Mouse (Mus musculus): ENCODE results near the gene Flnc. TPM values are rescaled to one million over a fixed set of nuclear protein-coding genes. Genes with fewer than 3 reads are reported as not detected.

Gene Flnc
- total RNA-seq, 1 experiment from 2014 or later = not detected

DNA sequence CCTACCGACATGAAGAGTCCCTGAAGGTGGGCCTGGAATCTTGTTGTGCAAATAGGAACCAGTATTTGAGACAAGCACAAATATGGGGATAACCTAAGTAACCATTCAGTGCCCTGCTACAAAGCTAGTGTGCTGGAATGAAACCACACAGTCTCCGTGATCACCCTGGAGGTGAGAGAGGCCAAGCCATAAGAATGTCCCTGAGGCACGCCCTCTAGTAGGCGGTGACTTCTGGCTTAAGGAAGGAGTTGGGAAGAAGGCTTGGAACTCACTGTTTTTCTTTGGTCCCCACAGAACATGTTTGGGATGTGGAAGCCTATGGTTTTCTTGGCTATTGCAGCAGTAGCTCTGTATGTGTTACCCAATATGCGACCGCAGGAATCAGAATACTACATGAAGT lies 6.7 kb upstream of the Flnc start:
- no peak for ATAC-seq (replicated peaks in 1 of 2; ENCODE audit: insufficient read depth in 1 of 2, low FRiP score in 2 of 2, low TSS enrichment in 1 of 2, low read depth in 1 of 2, poor library complexity in 2 of 2, severe bottlenecking in 2 of 2)

DNA sequence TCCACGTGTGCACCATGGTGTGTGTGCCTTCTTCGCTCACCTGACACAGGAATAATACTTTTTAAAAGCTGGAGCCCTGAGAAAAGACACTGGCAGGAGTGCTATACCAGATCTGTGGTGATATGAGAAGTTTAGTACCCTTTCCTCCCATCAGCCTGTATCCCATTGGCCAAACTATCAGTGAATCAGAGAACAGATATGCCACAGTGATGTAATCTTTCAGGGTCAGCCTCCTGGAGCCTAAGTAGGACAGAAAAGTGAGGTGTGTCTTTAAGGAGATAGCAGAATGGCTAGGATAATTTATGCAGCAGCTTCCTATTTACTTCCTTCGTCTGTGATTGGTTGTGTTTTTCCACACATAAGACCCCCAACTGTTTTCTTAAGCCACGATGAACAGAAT lies 4.9 kb upstream of the Flnc start:
- ATAC-seq (replicated peaks in 1 of 2; ENCODE audit: insufficient read depth in 1 of 2, low FRiP score in 2 of 2, low TSS enrichment in 1 of 2, low read depth in 1 of 2, poor library complexity in 2 of 2, severe bottlenecking in 2 of 2) = no peak

DNA sequence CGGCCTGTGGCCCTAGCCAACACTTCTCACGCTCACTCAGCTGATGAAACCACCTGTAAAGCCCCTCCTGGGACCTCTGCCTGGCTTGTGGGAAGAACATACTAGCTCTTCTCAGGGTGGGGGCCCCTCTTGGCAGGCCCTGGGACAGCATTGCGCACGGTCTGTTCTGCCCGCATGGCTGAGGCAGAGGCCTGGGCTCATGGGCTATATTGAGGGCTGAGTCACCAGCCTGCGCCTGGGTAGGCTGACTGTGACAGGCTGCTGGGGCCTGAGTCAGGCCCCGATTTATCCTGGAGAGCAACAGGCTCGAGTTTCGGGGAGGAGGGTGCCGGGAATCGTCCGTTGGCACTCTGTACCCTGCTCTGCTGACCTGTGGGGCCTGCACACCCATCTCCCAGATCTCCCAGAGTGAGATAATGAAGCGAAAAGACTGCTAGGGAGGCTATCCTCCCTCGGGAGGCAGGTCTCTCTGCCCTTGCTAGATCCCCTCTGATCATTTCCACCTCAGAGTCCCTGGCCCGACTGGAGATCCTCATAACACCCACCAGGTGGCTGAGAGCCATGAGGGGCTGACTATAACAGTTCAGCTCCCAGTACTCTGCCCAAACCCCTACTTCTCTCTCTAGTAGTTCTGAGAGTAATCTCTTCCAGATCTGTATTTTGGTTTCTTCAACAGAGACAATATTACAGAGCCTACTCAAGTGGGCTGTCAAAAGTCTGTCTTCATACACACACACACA lies 2.2 kb upstream of the Flnc start:
- no peak for ATAC-seq (replicated peaks in 1 of 2; ENCODE audit: insufficient read depth in 1 of 2, low FRiP score in 2 of 2, low TSS enrichment in 1 of 2, low read depth in 1 of 2, poor library complexity in 2 of 2, severe bottlenecking in 2 of 2)

- ATAC-seq (replicated peaks in 1 of 2; ENCODE audit: insufficient read depth in 1 of 2, low FRiP score in 2 of 2, low TSS enrichment in 1 of 2, low read depth in 1 of 2, poor library complexity in 2 of 2, severe bottlenecking in 2 of 2) = no peak
These were observed 1.6 kb upstream of the Flnc start for GRCm38 (mm10) chr6:29431473-29431872.

GRCm38 (mm10) chr6:29432156-29432555 lies 900 bp upstream of the Flnc start:
- no peak for ATAC-seq (replicated peaks in 1 of 2; ENCODE audit: insufficient read depth in 1 of 2, low FRiP score in 2 of 2, low TSS enrichment in 1 of 2, low read depth in 1 of 2, poor library complexity in 2 of 2, severe bottlenecking in 2 of 2)

DNA sequence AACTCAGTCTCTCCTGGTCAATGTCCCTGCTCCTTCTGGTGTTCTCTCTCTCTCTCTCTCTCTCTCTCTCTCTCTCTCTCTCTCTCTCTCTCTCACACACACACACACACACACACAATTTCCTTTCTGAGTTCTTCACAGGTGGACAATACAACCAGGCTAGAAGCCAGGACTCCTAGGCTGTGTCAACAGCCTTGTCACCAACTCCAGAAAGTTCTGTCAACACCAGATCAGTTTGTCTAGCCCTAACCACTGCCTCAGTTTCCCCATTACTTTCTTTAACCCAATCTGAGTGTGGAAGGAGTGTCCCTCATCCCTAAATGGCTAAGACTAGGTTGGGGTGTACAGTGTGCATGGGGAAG lies 399 bp upstream of the Flnc start:
- ATAC-seq (replicated peaks in 1 of 2; ENCODE audit: insufficient read depth in 1 of 2, low FRiP score in 2 of 2, low TSS enrichment in 1 of 2, low read depth in 1 of 2, poor library complexity in 2 of 2, severe bottlenecking in 2 of 2) = no peak

GRCm38 (mm10) chr6:29433804-29434795 lies 1.0 kb downstream of the Flnc start:
- ATAC-seq (replicated peaks in 1 of 2; ENCODE audit: insufficient read depth in 1 of 2, low FRiP score in 2 of 2, low TSS enrichment in 1 of 2, low read depth in 1 of 2, poor library complexity in 2 of 2, severe bottlenecking in 2 of 2) = 0 out of 4 replicates have a peak, but pooled peaks of 1 of the 2 experiments have one; percentile 8

GRCm38 (mm10) chr6:29434911-29435691 lies 2.0 kb downstream of the Flnc start:
- ATAC-seq (replicated peaks in 1 of 2; ENCODE audit: insufficient read depth in 1 of 2, low FRiP score in 2 of 2, low TSS enrichment in 1 of 2, low read depth in 1 of 2, poor library complexity in 2 of 2, severe bottlenecking in 2 of 2) = 0 out of 4 replicates have a peak, but pooled peaks of 1 of the 2 experiments have one; percentile 8

GRCm38 (mm10) chr6:29435940-29436451 lies 2.9 kb downstream of the Flnc start:
- ATAC-seq (replicated peaks in 1 of 2; ENCODE audit: insufficient read depth in 1 of 2, low FRiP score in 2 of 2, low TSS enrichment in 1 of 2, low read depth in 1 of 2, poor library complexity in 2 of 2, severe bottlenecking in 2 of 2) = no peak

GRCm38 (mm10) chr6:29436461-29436934 lies 3.4 kb downstream of the Flnc start:
- ATAC-seq (replicated peaks in 1 of 2; ENCODE audit: insufficient read depth in 1 of 2, low FRiP score in 2 of 2, low TSS enrichment in 1 of 2, low read depth in 1 of 2, poor library complexity in 2 of 2, severe bottlenecking in 2 of 2) = 0 out of 4 replicates have a peak, but pooled peaks of 1 of the 2 experiments have one; percentile 14

DNA sequence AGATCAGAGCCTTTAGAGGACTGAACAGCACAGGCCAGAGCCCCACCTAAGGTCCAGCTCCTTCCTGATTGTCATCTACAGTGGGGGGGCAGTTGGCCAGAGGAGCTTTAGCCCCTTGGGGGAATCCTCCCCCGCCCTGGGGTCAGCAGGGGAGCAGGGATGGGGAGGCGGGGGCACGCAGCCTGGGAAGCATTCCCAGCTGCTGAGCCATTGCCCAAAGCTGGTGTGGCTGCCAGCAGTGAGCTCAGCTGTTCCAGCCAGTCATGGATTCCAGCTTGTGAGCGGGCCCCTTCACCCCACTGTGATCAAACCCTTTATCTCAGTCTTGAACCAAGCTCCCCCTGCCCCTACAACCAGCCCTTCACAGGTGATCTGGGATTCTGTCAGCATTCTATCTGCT lies 6.2 kb downstream of the Flnc start:
- ATAC-seq (replicated peaks in 1 of 2; ENCODE audit: insufficient read depth in 1 of 2, low FRiP score in 2 of 2, low TSS enrichment in 1 of 2, low read depth in 1 of 2, poor library complexity in 2 of 2, severe bottlenecking in 2 of 2) = no peak

GRCm38 (mm10) chr6:29439789-29440188 lies 6.7 kb downstream of the Flnc start:
- ATAC-seq (replicated peaks in 1 of 2; ENCODE audit: insufficient read depth in 1 of 2, low FRiP score in 2 of 2, low TSS enrichment in 1 of 2, low read depth in 1 of 2, poor library complexity in 2 of 2, severe bottlenecking in 2 of 2) = no peak; a peak in 1 of 4 replicates

DNA sequence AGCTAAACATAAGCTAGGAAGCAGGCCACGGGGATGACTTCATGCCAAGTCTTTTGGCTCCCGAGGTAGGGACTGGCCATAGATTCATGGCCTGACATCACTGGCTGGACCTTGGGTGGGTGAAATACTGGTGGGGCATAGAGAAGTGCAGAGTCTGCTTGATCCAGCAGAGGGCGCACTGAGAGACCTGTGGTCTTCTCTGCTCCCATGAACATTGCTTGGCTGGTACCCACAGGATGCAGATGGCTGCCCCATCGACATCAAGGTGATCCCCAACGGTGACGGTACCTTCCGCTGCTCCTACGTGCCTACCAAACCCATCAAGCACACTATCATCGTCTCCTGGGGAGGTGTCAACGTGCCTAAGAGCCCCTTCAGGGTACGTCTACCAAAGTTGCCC lies 11.7 kb downstream of the Flnc start:
- peak; percentile 50 to 58 for ATAC-seq (replicated peaks in 1 of 2; ENCODE audit: insufficient read depth in 1 of 2, low FRiP score in 2 of 2, low TSS enrichment in 1 of 2, low read depth in 1 of 2, poor library complexity in 2 of 2, severe bottlenecking in 2 of 2)

- no peak for ATAC-seq (replicated peaks in 1 of 2; ENCODE audit: insufficient read depth in 1 of 2, low FRiP score in 2 of 2, low TSS enrichment in 1 of 2, low read depth in 1 of 2, poor library complexity in 2 of 2, severe bottlenecking in 2 of 2)
These were observed 12.3 kb downstream of the Flnc start for GRCm38 (mm10) chr6:29445354-29445753.

DNA sequence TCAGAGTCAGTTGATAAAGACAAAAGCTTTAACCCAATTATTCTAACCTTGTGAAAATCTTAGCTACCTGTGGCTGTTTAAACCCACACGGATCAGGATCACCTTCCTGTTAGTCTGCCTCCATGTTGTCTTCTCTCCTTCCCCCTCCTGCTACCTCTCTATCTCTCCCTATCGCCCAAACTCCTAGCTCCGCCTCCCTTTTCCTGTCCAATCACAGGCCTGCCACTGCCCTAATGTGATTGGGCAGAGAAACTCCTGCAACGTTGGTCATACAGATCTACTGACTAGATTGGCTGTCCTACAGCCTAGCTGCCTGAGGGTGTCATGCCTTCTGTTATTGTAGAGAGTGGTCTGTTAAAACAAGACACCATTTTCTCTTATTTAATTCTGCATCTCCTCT lies 16.8 kb downstream of the Flnc start:
- ATAC-seq (replicated peaks in 1 of 2; ENCODE audit: insufficient read depth in 1 of 2, low FRiP score in 2 of 2, low TSS enrichment in 1 of 2, low read depth in 1 of 2, poor library complexity in 2 of 2, severe bottlenecking in 2 of 2) = no peak

DNA sequence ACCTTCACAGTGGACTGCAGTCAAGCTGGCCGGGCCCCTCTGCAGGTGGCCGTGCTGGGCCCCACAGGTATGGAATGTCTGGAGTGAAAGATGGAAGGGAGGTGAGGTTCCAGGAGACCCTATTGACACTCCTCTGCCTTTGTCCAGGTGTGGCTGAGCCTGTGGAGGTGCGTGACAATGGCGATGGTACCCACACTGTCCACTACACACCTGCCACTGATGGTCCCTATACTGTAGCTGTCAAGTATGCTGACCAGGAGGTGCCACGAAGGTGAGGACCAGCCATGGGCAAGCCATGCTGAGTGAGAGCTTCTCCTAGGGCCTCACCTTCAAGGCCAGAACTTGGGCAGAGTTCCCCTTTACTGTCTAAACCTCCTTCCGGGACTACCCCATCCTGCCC lies 17.6 kb downstream of the Flnc start:
- no peak for ATAC-seq (replicated peaks in 1 of 2; ENCODE audit: insufficient read depth in 1 of 2, low FRiP score in 2 of 2, low TSS enrichment in 1 of 2, low read depth in 1 of 2, poor library complexity in 2 of 2, severe bottlenecking in 2 of 2)

DNA sequence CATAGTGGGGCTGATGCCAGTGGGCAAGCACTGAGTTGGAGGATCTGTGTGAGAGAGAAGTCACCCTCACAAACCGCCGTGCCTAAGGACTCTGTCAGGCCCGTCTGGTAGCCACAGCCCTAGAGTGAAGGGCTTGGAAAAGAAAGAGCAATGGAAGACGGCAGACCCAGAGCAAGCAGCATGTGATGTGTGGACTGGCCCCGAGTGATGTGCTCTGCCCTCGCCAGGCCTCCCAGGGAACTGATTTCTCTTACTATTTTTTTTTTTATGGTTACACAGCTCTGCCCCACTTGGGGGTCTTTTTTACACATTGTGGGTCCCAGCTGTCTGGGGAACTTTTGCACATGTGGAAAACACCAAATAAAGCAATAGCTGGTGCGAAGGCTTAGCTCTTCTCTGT lies 28.4 kb downstream of the Flnc start:
- no peak for ATAC-seq (replicated peaks in 1 of 2; ENCODE audit: insufficient read depth in 1 of 2, low FRiP score in 2 of 2, low TSS enrichment in 1 of 2, low read depth in 1 of 2, poor library complexity in 2 of 2, severe bottlenecking in 2 of 2)

Measured in hematopoietic stem cell, adult 5-6 weeks (primary cell).